Mouse (Mus musculus) thymus, adult 18-20 months (tissue): Measurements from ENCODE around the gene Ccndbp1.
A peak's percentile ranks its signal among the peaks of the same experiment; 100 is the strongest.
"Not testable (repeated sequence)": the region's sequence is repeated elsewhere in the genome, so short reads cannot be mapped to it uniquely, and the experiment has no call there.

Experiments used
- DNase-seq, 2 experiments: peaks; one replicate each; pipeline ENCODE4 v3.0.0; 2022; ENCODE audit warnings: mixed read lengths in 2 of 2

Ccndbp1 gene

DNA sequence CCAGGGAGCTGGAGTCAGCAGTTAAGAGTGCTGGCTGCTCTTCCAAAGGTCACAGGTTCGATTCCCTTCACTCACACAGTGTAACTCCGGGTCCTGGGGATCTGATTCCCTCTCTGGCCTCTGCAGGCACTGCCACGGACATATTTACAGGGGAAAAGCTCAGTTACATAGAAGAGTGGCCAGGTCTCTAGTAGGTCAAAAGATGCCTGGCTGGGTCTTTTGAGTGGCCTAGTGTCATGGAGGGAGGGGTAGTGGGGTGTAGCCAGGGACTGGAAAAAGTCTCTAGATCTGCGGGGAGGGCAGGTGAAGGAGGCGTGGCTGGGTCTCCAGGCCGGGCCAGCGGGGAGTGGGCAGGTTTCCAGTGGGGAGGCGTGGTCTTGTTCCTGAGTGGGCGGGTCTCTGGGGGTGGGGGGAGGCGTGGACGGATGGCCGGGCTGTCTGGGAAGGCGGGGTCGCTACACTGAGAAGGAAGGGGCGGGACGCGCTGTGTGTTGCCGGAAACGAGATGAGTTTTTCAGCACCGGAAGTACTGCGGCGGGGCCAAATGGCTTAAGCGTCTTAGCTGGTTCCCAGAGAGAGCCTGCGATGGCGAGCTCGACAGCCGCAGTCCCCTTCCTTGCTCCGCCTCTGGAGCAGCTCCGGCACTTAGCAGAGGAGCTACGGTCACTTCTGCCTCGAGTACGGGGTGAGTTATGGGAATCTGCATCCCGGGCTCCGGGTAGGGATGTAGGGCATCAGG lies at the start of gene Ccndbp1:
TSS of gene Ccndbp1 (plus strand) at position 479 of the 739 bp plus-strand sequence.
- peak; percentile 80 to 86 for DNase-seq

DNA sequence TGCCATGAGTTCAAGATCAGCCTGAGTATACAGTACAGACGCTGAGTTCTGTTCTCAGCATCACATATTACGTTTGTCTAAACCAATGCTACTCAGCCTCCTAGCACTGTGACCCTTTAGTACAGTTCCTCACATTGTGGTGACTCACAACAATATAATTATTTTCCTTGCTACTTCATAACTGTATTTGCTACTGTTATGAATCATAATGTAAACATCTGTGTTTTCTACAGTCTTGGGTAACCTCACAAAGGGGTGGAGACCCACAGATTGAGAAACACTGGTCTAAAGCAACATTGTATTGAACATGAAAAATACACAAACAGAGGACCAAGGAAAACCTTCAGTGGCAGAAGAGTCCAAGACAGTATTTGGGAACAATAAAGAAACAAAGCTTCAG lies 48.8 kb upstream of the Ccndbp1 start:
- no peak for DNase-seq

DNA sequence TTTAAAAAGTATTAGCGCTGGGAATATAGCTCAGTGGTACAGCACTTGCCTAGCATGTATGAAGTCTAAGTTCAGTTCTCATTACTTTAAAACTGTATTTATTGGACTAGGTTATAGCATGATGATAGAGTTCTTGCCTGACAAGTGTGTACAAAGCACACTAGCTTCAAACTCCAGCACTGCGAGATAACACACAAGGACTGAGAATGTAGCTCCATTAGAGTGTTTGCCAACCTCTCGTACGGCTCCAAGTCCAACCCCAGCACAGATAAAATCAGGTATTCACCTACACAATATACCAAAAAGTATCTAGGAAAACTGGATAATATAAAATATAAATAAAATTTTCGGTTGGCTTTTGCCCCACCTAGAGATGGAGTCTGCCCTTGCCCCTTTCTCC lies 48.4 kb upstream of the Ccndbp1 start:
- DNase-seq: no peak

DNA sequence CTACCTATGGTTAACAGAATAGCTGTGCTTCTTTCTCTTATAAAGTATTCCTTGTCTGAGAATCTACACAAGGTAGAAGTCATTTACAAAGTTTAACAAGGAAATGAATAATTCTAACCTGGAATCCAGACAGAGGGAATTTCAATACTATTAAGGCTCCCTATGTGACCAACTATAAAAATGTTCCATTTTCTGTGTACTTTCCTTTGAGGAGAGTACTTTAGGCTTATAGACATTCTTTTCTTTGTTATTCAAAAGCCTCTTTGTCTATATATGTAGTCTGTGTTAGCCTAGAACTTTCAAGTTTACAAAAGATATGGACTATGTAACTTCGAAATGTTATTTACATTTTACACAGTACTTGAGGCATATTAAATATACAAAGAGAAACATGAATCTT lies 47.9 kb upstream of the Ccndbp1 start:
- DNase-seq: no peak

DNA sequence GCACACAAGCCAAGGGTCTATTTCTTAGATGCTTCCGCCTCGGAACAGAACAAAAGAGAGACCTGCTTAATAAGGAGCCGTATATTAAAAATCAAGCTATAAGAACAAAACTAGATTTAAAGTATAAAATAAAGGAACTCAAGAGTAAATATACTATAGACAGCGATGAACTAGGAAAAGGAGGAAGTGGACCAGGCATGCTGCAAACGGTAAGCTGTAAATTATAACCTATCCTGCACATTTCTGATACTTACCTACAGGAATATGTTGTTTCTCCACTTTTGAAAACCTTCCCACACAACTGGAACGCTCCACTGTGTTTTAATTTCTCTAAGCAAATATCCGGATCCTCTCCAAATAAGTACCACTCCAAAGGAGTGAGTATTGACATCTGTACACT lies 45.1 kb upstream of the Ccndbp1 start:
- DNase-seq: no peak

DNA sequence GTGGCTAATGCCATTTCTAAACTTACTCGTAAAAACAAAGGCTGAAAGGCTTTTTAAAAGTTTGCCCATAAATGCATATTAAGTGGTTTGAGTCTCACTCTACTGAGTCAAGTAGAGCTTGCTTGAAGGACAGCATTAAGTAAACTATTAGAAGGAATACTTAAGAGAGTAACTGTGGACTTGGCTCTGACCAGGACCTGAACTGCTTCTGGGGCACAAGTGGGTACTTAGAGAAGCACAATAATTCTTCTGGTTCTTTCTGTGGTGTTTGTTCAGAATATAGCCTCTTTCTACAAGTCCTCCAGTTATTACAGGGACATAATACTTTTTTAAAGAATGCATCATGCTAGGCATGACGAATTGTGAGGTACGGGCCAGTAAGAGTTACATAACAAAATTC lies 42.7 kb upstream of the Ccndbp1 start:
- DNase-seq: no peak

DNA sequence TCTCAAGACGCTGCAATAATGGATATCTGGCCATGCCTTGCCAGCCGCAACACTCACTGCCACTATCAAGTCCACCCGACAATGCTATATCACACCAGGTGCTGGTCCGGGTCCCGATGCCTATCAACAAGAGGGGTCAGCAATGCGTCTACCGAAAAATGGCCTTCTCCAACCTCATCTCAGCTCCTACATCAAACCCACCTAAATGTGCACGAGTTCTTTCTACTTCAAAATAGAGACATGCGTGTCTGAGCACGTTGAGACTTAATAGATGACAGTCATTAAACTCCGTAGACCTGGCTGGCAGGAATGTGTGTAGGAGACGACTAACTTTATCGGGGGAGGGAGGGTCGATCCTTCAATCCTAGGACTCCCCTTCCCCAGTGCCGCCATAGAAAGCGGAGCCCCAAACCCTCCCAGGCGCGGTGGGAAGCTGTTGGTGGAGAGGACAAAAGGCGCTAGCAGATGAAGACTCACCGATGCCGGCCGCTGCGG lies 38.1 kb upstream of the Ccndbp1 start:
- DNase-seq: no peak

DNA sequence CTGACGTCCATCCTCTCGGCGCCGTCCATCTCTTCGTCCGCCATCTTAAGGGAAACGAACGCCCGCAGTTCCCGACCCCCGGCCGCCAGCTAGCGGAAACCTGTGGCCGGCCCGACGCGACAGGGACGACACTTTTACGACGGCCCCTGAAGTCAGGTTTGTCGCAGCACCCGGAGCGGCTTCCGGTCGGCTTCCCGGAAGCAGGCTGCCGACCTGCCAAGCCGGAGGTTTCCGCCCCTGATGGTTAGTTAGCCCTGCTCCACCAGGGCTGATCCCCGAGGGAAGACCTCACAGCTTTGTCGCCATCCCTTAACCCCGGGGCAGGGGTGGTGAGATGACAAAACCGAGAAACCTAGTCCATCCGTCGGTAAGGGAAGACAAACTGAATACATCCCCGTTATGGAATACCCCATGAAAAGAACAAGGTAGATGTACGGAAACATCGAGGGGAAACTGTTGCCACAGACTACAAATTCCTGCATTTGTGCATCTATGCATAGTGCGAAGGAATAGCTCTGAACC lies 37.6 kb upstream of the Ccndbp1 start, which contains the start of gene Ubr1:
TSS of gene Ubr1 (minus strand) at position 157 of the 522 bp plus-strand sequence.
- DNase-seq: peak; percentile 79 to 85

DNA sequence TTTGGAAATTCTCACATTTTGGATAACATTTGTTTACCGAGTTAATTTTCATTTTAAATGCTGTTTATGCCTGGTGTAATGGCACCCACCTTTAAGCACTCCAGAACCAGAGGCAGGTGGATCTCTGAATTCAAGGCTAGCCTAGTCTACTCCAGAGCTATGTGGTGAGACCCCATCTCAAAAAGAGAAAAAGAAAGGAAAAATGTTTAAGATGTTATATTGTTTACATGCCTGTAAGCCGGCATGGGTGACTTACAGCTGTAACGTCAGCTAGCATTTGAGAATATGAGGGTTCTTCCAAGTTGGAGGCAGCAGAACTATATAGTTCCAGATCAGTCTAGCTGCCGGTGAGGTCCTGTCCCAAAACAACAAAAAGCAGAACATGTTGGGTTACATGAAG lies 36.4 kb upstream of the Ccndbp1 start:
- DNase-seq: no peak

DNA sequence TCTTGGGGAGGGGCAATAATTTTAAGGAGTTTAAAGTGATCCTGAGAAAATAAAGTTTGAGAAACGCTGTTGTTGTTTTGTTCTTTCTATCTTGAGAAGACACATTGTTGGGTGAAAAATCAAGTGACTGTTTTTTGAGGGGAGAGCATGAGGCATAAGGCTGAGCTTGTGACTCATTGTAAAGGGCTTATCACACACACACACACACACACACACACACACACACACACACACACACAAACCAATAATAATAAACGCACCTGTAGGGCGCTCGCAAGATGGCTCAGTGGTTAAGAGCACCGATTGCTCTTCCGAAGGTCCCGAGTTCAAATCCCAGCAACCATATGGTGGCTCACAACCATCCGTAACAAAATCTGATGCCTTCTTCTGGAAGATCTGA lies 35.9 kb upstream of the Ccndbp1 start:
- not testable (repeated sequence) for DNase-seq

DNA sequence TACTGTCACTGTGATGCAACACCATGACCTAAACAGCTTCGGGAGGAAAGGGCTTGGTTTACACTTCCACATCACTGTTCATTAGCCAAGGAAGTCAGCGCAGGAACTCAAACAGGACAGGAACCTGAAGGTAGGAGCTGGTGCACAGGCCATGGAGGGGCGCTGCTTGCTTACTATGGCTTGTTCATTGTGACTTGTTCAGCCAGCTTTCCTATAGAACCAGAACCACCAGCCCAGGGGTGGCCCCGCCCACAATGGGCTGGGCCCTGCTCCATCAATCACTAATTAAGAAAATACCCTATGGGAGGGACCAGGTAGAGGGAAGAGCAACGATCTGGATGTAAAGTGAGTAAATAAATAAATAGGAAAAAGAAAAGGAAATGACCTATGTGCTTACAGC lies 35.2 kb upstream of the Ccndbp1 start:
- DNase-seq: no peak

DNA sequence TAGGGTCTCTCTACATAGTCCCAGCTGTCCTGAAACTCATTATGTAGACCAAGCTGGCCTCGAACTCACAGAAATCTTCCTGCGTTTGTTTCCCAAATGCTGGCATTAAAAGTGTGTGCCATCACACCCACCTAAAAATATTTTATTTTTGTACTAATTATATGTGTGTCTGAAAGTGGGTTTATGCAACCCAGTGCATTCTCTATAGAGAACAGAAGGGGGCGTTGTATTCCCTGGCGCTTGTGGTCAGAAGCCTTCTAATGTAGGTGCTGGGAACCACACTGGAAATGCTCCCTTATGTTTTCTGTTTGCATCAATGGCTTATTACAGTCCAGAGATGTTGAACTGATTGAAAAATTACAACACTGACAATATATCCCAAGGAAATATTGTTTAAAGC lies 31.9 kb upstream of the Ccndbp1 start:
- no peak for DNase-seq

DNA sequence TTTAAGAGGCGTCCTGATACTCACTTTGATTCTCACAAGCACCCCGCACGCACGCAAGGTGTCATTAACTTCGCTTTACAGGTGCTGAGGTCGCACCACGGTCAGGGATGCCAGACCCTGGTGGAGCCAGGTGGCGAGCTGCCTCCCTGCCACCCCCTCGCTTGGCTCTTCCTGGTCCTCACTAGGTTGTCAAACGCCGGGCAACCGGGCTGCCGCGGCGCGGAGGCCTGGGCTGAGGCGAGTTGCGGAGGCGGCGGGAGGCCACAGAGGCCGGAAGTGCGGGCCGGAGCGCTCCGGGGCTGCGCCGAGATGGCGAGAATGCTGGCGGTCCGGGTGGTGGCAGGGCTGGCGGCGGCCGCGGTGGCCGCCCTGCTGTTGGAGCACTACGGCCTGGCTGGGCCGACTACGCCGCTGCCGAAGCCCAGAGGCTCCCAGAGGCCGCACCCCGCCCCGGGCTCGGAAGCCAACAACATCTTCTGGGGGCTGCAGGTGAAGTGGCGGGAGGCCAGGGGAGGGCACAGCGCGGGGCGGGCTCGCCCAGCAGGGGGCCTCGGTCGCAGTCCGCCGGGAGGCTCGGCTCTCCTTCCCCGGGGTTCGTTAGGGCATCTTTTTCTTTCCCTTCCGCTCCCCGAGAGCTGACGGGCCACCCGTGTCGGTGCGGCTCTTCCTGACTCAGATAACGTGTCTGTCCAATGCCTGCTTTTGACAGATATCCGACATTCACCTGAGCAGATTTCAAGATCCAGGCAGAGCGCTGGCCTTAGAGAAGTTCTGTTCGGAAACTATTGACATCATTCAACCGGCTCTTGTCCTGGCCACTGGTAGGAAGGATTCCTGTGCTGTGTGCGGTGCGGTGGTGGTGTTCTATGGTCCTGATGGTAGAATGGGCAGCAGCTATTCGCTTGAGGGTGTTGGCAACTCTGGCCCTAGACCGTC lies 30.9 kb upstream of the Ccndbp1 start, which contains the start of gene Tmem62:
TSS of gene Tmem62 (plus strand) at position 28 of the 936 bp plus-strand sequence.
- DNase-seq: peak; percentile 58 to 63

DNA sequence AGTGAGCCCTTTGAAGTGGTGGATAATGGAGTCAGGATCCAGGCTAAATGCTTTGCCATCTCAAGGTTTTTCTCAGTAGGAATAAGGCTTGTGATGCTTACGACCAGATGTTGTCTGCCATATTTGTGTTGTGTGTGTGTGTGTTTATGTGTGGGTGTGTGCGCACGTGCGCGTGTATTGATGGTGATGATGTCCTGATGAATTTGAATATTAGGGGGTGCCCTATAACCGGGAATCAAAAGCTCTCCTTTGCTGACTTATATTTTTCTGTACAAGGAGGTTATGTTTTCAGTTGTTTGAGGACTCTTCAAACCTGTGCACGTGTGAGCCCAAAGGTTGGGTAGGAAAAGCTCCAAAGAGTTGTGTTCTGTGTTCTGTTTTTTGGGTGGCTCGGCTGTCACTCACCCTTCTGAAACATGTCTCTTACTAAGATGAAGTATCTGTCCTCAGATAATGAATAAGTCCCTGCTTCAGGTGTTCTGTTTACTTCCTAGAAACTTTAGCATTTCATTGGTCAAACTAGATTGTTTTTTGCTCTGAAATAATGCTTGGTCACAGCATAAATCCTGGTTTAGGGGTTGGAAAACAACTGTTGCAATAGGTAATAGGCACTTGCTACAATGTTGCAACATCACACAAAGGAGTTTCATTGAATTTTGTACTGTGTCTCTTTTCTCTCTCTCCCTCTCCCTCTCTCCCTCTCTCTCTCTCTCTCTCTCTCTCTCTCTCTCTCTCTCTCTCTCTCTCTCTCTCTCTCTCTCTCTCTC lies 30.1 kb upstream of the Ccndbp1 start:
- no peak for DNase-seq

DNA sequence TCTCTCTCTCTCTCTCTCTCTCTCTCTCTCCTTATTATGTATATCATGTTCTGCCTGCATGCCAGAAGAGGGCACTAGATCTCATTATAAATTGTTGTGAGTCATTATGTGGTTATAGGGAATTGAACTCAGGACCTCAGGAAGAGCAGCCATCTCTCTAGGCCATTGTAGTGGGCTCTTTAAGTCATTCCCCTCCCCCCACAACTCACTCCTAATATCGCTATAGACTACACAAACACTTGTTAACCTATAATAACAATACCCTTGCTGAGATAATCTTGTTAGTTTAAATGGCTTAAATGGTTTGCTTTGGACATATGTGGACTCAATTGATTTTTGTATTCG lies 29.5 kb upstream of the Ccndbp1 start:
- no peak for DNase-seq

DNA sequence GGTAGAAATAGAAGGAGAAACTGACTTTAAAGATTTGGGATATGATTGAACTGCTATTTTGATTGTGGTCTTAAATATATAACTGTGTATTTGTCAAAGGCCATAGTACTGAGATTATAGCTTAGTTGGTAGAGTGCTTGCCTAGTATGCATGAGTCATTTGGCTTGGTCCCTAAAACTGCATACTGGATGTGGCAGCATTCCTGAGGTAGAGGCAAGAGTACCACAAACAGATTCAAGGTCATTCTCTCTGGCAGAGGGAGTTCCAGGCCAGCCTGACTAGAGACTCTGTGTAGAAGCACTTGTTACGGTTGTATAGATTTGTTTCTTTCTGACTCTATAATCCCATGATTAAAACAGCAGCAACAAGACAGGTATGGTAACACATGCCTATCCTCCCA lies 28.4 kb upstream of the Ccndbp1 start:
- DNase-seq: no peak

DNA sequence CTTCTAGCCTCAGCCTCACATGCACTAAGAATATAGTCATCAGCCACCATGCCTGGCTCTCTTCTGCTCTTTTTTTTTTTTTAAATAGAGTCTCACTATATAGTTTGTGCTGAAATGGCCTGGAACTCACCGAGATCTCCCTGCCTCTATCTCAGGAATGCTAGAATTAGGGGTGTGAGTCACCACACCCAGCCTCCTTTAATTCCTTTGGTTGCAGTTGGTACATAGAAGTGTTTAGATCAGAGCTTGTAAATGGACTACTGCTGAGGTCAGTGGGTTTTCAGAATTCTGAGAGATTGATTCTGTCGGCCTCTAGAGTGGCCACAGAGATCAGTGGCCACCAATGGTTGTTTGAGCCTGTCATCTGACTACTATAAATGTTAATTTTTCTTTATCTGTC lies 27.3 kb upstream of the Ccndbp1 start:
- no peak for DNase-seq

DNA sequence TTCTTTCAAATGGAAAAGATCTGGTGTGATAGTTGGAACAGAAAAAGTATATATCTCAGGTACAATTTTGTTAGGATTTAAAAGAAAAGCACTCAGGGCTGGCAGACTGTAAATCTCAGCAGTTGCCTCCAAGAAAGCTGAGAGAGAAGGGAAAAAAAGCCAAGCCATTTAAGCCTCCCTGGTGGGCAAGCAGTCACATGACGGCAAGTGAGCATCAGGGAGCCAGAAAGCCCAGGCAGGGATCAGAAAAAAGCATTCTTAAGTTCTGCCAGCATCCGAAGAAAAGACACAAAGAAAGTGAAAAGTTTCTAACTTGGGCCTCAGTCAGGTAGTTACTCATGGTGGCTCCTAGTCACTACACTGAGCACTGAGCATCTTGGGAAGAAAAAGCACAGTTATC lies 24.6 kb upstream of the Ccndbp1 start:
- DNase-seq: no peak

DNA sequence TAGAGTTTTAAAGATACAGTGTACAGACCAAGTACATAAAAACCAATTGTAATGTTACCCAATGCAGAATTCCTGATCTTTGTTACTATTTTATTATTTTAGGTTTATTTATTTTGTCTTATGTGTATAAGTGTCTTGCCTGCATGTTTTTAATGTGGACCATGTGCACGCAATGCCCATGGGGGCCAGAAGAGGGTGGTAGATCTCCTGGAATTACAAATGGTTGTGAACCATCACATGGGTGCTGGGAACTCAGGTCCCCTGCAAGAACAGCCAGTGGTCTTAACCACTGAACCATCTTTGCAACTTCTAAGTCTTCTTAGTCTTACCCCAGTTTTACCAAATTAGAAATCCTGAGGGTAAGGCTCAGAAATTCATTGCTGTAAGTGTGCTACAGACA lies 23.0 kb upstream of the Ccndbp1 start:
- no peak for DNase-seq

DNA sequence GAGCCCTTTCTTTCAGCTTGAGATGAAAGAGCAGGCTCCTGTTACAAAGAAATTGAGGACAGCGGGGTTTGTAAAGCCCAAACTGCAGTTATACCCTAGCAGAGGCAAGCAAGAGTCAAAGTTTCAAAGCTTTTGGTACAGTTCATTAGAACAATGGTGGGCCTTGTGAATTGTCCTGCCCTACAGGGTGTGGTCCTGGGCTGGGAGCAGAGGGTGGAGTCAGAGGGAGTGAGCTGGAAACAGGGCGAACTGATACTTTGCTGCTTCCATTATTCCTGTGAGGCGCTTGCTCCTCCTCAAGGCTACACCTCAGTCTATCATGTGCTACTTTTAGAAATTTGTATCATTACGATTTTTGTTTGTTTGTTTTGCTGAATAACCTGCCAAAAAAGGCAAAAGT lies 17.0 kb upstream of the Ccndbp1 start:
- DNase-seq: no peak

DNA sequence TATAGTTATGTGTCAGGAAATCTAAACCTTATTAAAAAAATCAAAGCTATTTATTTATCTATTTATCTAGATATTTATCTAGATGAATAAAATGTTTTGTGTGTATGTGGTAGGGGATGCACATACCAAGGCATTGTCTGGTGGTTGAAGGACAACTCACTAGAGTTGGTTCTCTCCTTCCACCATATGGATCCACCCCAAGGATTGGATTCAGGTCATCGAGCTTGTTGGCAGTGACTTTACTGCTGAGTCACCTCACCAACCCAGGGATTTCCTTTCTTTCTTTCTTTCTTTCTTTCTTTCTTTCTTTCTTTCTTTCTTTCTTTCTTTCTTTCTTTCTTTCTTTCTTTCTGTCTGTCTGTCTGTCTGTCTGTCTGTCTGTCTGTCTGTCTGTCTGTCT lies 11.6 kb upstream of the Ccndbp1 start:
- DNase-seq: not testable (repeated sequence)

DNA sequence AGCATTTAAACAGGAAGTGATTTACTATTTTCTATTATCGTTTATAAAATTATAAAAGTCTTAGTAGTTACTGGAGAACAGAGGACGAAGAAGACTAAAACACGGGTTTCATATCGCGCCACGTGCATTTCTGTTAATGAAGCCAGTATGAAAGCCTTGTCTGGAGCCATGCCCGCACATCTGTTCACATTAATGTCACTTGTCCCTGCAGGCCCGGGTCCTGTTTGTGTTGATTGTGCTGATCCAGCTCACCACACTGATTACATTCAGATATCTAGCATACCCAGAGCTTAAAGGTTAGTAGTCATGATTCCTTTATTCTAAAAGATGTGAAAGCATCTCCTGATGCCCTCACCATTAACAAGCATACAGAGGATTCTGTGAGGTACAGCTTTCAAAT lies 9.3 kb upstream of the Ccndbp1 start:
- DNase-seq: no peak

DNA sequence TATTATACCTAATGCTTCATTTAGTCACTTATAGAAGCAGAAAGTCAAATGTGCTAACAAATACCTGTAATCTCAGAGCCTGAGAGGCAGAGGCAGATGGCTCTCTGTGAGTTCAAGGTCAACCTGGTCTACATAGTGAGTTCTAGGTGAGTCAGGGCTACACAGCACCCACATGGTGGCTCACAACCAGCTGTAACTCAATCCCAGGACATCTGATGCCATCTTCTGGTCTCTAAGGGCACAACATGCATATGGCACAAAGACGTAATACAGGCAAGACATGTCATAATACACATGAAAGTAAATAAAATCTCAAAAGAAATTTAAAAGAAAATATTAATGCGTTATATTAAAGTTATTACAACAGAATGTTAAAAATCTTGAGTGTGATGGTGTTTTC lies 4.6 kb upstream of the Ccndbp1 start:
- no peak for DNase-seq
